Mouse (Mus musculus): ENCODE results near the gene Sh3rf1. TPM values are rescaled to one million over a fixed set of nuclear protein-coding genes. Genes with fewer than 3 reads are reported as not detected.

Gene Sh3rf1
- polyA plus RNA-seq, 1 experiment from 2014 or later: 18.1 TPM

- Histone ChIP-seq H3K4me3 (replicated peaks; ENCODE audit: low read depth, low read length) (no peak overlapping the region), H3K27ac (peak overlapping the region; percentile 31; the same call in 1 of the 2 replicates), H3K4me1 (replicated peaks; ENCODE audit: insufficient read depth, low read length) (peaks cover 51% of the 10 kb centered on the region), H3K9ac (ENCODE audit: low read depth, low read length) (no peak overlapping the region), H3K36me3 (ENCODE audit: insufficient read depth, low read length) (no peaks in the 10 kb centered on the region), H3K9me3 (replicated peaks; ENCODE audit: low read length) (no peaks in the 10 kb centered on the region), H3K27me3 (ENCODE audit: insufficient read depth, low read length) (no peaks in the 10 kb centered on the region), H3K4me2 (ENCODE audit: low read length) (peak overlapping the region; percentile 13; the same call in 1 of the 2 replicates)
- no peak for TF ChIP-seq CTCF (IDR thresholded peaks at IDR 0.05; ENCODE audit: low read depth)
- ATAC-seq (replicated peaks; ENCODE audit: low FRiP score, low read depth): no peak
- DNase-seq (ENCODE audit: low spot score): no peak
- WGBS: 47% methylated on average over 11 of the region's 11 CpGs
These were observed 64.4 kb downstream of the Sh3rf1 start for GRCm38 (mm10) chr8:61288006-61288566.

- Histone ChIP-seq H3K4me2 (ENCODE audit: low read length) (peak overlapping the region; percentile 13; the same call in 1 of the 2 replicates), H3K4me1 (replicated peaks; ENCODE audit: insufficient read depth, low read length) (peaks cover 46% of the 10 kb centered on the region), H3K27me3 (ENCODE audit: insufficient read depth, low read length) (no peaks in the 10 kb centered on the region), H3K27ac (peak overlapping the region; percentile 62), H3K4me3 (replicated peaks; ENCODE audit: low read depth, low read length) (no peak overlapping the region), H3K36me3 (ENCODE audit: insufficient read depth, low read length) (no peaks in the 10 kb centered on the region), H3K9ac (ENCODE audit: low read depth, low read length) (no peak overlapping the region), H3K9me3 (replicated peaks; ENCODE audit: low read length) (no peaks in the 10 kb centered on the region)
- peak; percentile 73 for DNase-seq (ENCODE audit: low spot score)
- ATAC-seq (replicated peaks; ENCODE audit: low FRiP score, low read depth): no peak
- no peak for TF ChIP-seq CTCF (IDR thresholded peaks at IDR 0.05; ENCODE audit: low read depth)
- 21% methylated on average over 7 of the region's 7 CpGs for WGBS
These were observed 65.0 kb downstream of the Sh3rf1 start for GRCm38 (mm10) chr8:61288676-61289075.

GRCm38 (mm10) chr8:61295040-61295439, 71.4 kb downstream of the Sh3rf1 start:
- no peaks in the 10 kb centered on the region for H3K36me3 ChIP-seq (ENCODE audit: insufficient read depth, low read length)
- H3K9me3 ChIP-seq (replicated peaks; ENCODE audit: low read length): no peaks in the 10 kb centered on the region
- WGBS: 92% methylated on average over 4 of the region's 4 CpGs
- no peak overlapping the region for H3K4me3 ChIP-seq (replicated peaks; ENCODE audit: low read depth, low read length)
- TF ChIP-seq CTCF (IDR thresholded peaks at IDR 0.05; ENCODE audit: low read depth): no peak
- 0 out of 2 replicates have a peak, but pooled peaks cover 3% of the 10 kb centered on the region for H3K4me1 ChIP-seq (replicated peaks; ENCODE audit: insufficient read depth, low read length)
- no peak overlapping the region for H3K9ac ChIP-seq (ENCODE audit: low read depth, low read length)
- no peak for ATAC-seq (replicated peaks; ENCODE audit: low FRiP score, low read depth)
- H3K4me2 ChIP-seq (ENCODE audit: low read length): no peak overlapping the region
- no peak overlapping the region for H3K27ac ChIP-seq
- no peaks in the 10 kb centered on the region for H3K27me3 ChIP-seq (ENCODE audit: insufficient read depth, low read length)
- no peak for DNase-seq (ENCODE audit: low spot score)

GRCm38 (mm10) chr8:61295441-61295840, 71.8 kb downstream of the Sh3rf1 start:
- Histone ChIP-seq H3K9me3 (replicated peaks; ENCODE audit: low read length) (no peaks in the 10 kb centered on the region), H3K27ac (no peak overlapping the region), H3K27me3 (ENCODE audit: insufficient read depth, low read length) (no peaks in the 10 kb centered on the region), H3K4me1 (replicated peaks; ENCODE audit: insufficient read depth, low read length) (0 out of 2 replicates have a peak, but pooled peaks cover 3% of the 10 kb centered on the region), H3K36me3 (ENCODE audit: insufficient read depth, low read length) (no peaks in the 10 kb centered on the region), H3K9ac (ENCODE audit: low read depth, low read length) (no peak overlapping the region), H3K4me2 (ENCODE audit: low read length) (no peak overlapping the region), H3K4me3 (replicated peaks; ENCODE audit: low read depth, low read length) (no peak overlapping the region)
- no peak for DNase-seq (ENCODE audit: low spot score)
- ATAC-seq (replicated peaks; ENCODE audit: low FRiP score, low read depth): no peak
- 74% methylated on average over 12 of the region's 12 CpGs for WGBS
- no peak for TF ChIP-seq CTCF (IDR thresholded peaks at IDR 0.05; ENCODE audit: low read depth)

- Histone ChIP-seq H3K9me3 (replicated peaks; ENCODE audit: low read length) (no peaks in the 10 kb centered on the region), H3K27me3 (ENCODE audit: insufficient read depth, low read length) (no peaks in the 10 kb centered on the region), H3K4me2 (ENCODE audit: low read length) (no peak overlapping the region), H3K27ac (no peak overlapping the region), H3K9ac (ENCODE audit: low read depth, low read length) (no peak overlapping the region), H3K36me3 (ENCODE audit: insufficient read depth, low read length) (no peaks in the 10 kb centered on the region), H3K4me1 (replicated peaks; ENCODE audit: insufficient read depth, low read length) (0 out of 2 replicates have a peak, but pooled peaks cover 12% of the 10 kb centered on the region), H3K4me3 (replicated peaks; ENCODE audit: low read depth, low read length) (no peak overlapping the region)
- ATAC-seq (replicated peaks; ENCODE audit: low FRiP score, low read depth) (no peak), DNase-seq (ENCODE audit: low spot score) (no peak)
- TF ChIP-seq CTCF (IDR thresholded peaks at IDR 0.05; ENCODE audit: low read depth): no peak
- WGBS: 72% methylated on average over 4 of the region's 4 CpGs
These were observed 75.2 kb downstream of the Sh3rf1 start for GRCm38 (mm10) chr8:61298828-61299227.

- ATAC-seq (replicated peaks; ENCODE audit: low FRiP score, low read depth) (no peak), DNase-seq (ENCODE audit: low spot score) (no peak)
- Histone ChIP-seq H3K27ac (no peak overlapping the region), H3K4me3 (replicated peaks; ENCODE audit: low read depth, low read length) (no peak overlapping the region), H3K9me3 (replicated peaks; ENCODE audit: low read length) (no peaks in the 10 kb centered on the region), H3K36me3 (ENCODE audit: insufficient read depth, low read length) (no peaks in the 10 kb centered on the region), H3K27me3 (ENCODE audit: insufficient read depth, low read length) (no peaks in the 10 kb centered on the region), H3K4me1 (replicated peaks; ENCODE audit: insufficient read depth, low read length) (0 out of 2 replicates have a peak, but pooled peaks cover 12% of the 10 kb centered on the region), H3K9ac (ENCODE audit: low read depth, low read length) (no peak overlapping the region), H3K4me2 (ENCODE audit: low read length) (no peak overlapping the region)
- 62% methylated on average over 18 of the region's 18 CpGs for WGBS
- no peak for TF ChIP-seq CTCF (IDR thresholded peaks at IDR 0.05; ENCODE audit: low read depth)
These were observed 77.8 kb downstream of the Sh3rf1 start for GRCm38 (mm10) chr8:61301298-61302028.
